Mouse (Mus musculus) adrenal gland, adult 2 months (tissue): Measurements from ENCODE around the gene Socs7. TPM values are rescaled to one million over a fixed set of nuclear protein-coding genes. Genes with fewer than 3 reads are reported as not detected.

ENCODE experiments used
- DNase-seq: peaks from one replicate; pipeline ENCODE4 v3.0.0; 2021
- polyA plus RNA-seq: library from polyadenylated mRNA; depleted of rRNA; stranded (reverse); fragments of >200 nt; gene quantifications from 2 replicates; pipeline ENCODE4 v1.2.3, GENCODE M21; 2012; rRNA removed
- total RNA-seq, 2 experiments: library from RNA; stranded (reverse); gene quantifications; 2 replicates each; pipeline ENCODE4 v1.2.3; 2021

Gene Socs7
- total and polyA plus RNA-seq, 3 experiments: 9.9 to 20.8 (median 20.3) TPM

- no peak for DNase-seq
These were observed 80.7 kb downstream of the Socs7 start for GRCm38 (mm10) chr11:97442891-97443675.

- DNase-seq: no peak
These were observed 83.2 kb downstream of the Socs7 start for GRCm38 (mm10) chr11:97445596-97445995.

GRCm38 (mm10) chr11:97445999-97446511 is 83.7 kb downstream of the Socs7 start:
- DNase-seq: no peak

GRCm38 (mm10) chr11:97447979-97448378 is 85.6 kb downstream of the Socs7 start:
- DNase-seq: no peak

Other genes starting within 250 kb of the Socs7 start
- gene Tbx21, start 247.2 kb upstream of the Socs7 start, total RNA-seq: under 1 TPM; 0.26 to 0.31 TPM
- gene Tbx21, start 247.2 kb upstream of the Socs7 start, polyA plus RNA-seq: 0.53 and 0.73 TPM in 2 replicates
- 10 to 100 TPM in 1 of 2 experiments, 1 to 10 TPM in 1; 9.7 to 13.1 TPM for gene Tbkbp1, start 211.1 kb upstream of the Socs7 start, total RNA-seq
- gene Tbkbp1, start 211.1 kb upstream of the Socs7 start, polyA plus RNA-seq: 33.8 and 53.8 TPM in 2 replicates
- 100 to 1,000 TPM in 1 of 2 experiments, 10 to 100 TPM in 1; 98.1 to 113 TPM for gene Kpnb1, start 174.7 kb upstream of the Socs7 start, total RNA-seq
- 8.8 and 11.4 TPM in 2 replicates for gene Kpnb1, start 174.7 kb upstream of the Socs7 start, polyA plus RNA-seq
- 10 to 100 TPM; 69.2 to 70.2 TPM for gene Npepps, start 81.9 kb upstream of the Socs7 start, total RNA-seq
- 29.8 and 34.3 TPM in 2 replicates for gene Npepps, start 81.9 kb upstream of the Socs7 start, polyA plus RNA-seq
- gene Mrpl45, start 46.8 kb upstream of the Socs7 start, total RNA-seq: 10 to 100 TPM; 34.7 to 41.3 TPM
- 9.5 and 10.9 TPM in 2 replicates for gene Mrpl45, start 46.8 kb upstream of the Socs7 start, polyA plus RNA-seq
- gene Gpr179, start 10.5 kb upstream of the Socs7 start, total RNA-seq: 1 to 10 TPM; 1.2 TPM
- gene Gpr179, start 10.5 kb upstream of the Socs7 start, polyA plus RNA-seq: 0.99 and 1.2 TPM in 2 replicates
- gene Arhgap23, start 53.0 kb downstream of the Socs7 start, total RNA-seq: 10 to 100 TPM; 29.0 to 29.3 TPM
- 96.3 and 106 TPM in 2 replicates for gene Arhgap23, start 53.0 kb downstream of the Socs7 start, polyA plus RNA-seq
- gene 4933428G20Rik, start 137.8 kb downstream of the Socs7 start, total RNA-seq: under 1 TPM in 1 of 2 experiments, not detected in 1; 0.59 TPM
- 0.07 and 0.09 TPM in 2 replicates for gene 4933428G20Rik, start 137.8 kb downstream of the Socs7 start, polyA plus RNA-seq
- 10 to 100 TPM; 11.2 to 13.9 TPM for gene Srcin1, start 213.6 kb downstream of the Socs7 start, total RNA-seq
- 13.8 and 17.9 TPM in 2 replicates for gene Srcin1, start 213.6 kb downstream of the Socs7 start, polyA plus RNA-seq